Mouse (Mus musculus) limb, embryonic 14.5 days (tissue): ENCODE measurements around the gene Batf3. TPM values are rescaled to one million over a fixed set of nuclear protein-coding genes. Genes with fewer than 3 reads are reported as not detected.

Experiments used
- ATAC-seq: fragments of 200-750 bp; cut with Nextera tagmentation; 2 replicates; pipeline ENCODE4 v1.8.0; 2017; ENCODE audit warnings: low read depth, moderate number of reproducible peaks, moderate TSS enrichment; ENCODE audit not compliant: low FRiP score
- DNase-seq: peaks from one replicate; pipeline ENCODE4 v3.0.0-alpha.2; 2015; ENCODE audit warnings: low spot score
- H3K27ac ChIP-seq: fragments of 300-500 bp; sonication (generic); replicated peaks from 2 replicates; pipeline ENCODE4 v1.5.1; 2014; ENCODE audit warnings: low read depth, mild to moderate bottlenecking, low read length, moderate library complexity, mixed read lengths
- H3K27me3 ChIP-seq: fragments of 300-500 bp; sonication (generic); 2 replicates; pipeline ENCODE4 v1.6.1; 2014; ENCODE audit warnings: low read length, mixed read lengths; ENCODE audit not compliant: control insufficient read depth, insufficient read depth
- H3K36me3 ChIP-seq: fragments of 300-500 bp; sonication (generic); 2 replicates; pipeline ENCODE4 v1.6.1; 2014; ENCODE audit warnings: mild to moderate bottlenecking, low read length, moderate library complexity, mixed read lengths; ENCODE audit not compliant: control insufficient read depth, insufficient read depth
- H3K4me1 ChIP-seq: fragments of 300-500 bp; sonication (generic); 2 replicates; pipeline ENCODE4 v1.6.1; 2014; ENCODE audit warnings: antibody characterized with exemption, low read length, mixed read lengths; ENCODE audit not compliant: control insufficient read depth, insufficient read depth
- H3K4me2 ChIP-seq: fragments of 300-500 bp; sonication (generic); replicated peaks from 2 replicates; pipeline ENCODE4 v1.6.1; 2014; ENCODE audit warnings: low read depth, mild to moderate bottlenecking, low read length, moderate library complexity; ENCODE audit not compliant: severe bottlenecking
- H3K4me3 ChIP-seq: fragments of 300-500 bp; sonication (generic); replicated peaks from 2 replicates; pipeline ENCODE4 v1.5.1; 2014; ENCODE audit warnings: low read length
- H3K9ac ChIP-seq: fragments of 300-500 bp; sonication (generic); 2 replicates; pipeline ENCODE4 v1.6.1; 2014; ENCODE audit warnings: mild to moderate bottlenecking, low read depth, low read length, moderate library complexity; ENCODE audit not compliant: severe bottlenecking
- H3K9me3 ChIP-seq: fragments of 300-500 bp; sonication (generic); 2 replicates; pipeline ENCODE4 v1.6.1; 2016; ENCODE audit warnings: low read length; ENCODE audit not compliant: control insufficient read depth
- POLR2A ChIP-seq: fragments of 200-500 bp; IDR thresholded peaks from 2 replicates; pipeline ENCODE4 v1.8.0; 2012; ENCODE audit warnings: inconsistent platforms, mild to moderate bottlenecking, moderate library complexity, borderline replicate concordance; ENCODE audit not compliant: insufficient read depth, insufficient read length; ENCODE audit errors: extremely low read depth
- WGBS: fragments of 180-500 bp; shearing (Covaris S2); extraction: QIAGEN DNeasy Blood & Tissue Kit; methylation state at CpG from one replicate; pipeline ENCODE4 v1.1.7; 2014; 5-methylcytosine and 5-hydroxymethylcytosine counted together
- polyA plus RNA-seq, 2 experiments: library from polyadenylated mRNA; depleted of rRNA in 1 of 2; stranded (reverse) in 1 of 2; unstranded in 1 of 2; fragments of >200 nt; fragmentation: Nextera tagmentation in 1 of 2; extraction: Ambion mirVana in 1 of 2; gene quantifications; 2 replicates each; pipeline versions ENCODE4 v1.2.1 to v1.2.3; 2012 to 2014

Batf3 gene
- polyA plus RNA-seq, 2 experiments, result 11.2 to 16.1 TPM

GRCm38 (mm10) chr1:191068377-191068776, 29.3 kb upstream of the Batf3 start:
- no peak for ATAC-seq
- no peaks in the 10 kb centered on the region for H3K9me3 ChIP-seq
- WGBS, result 80% methylated on average over 5 of the region's 5 CpGs
- no peak for DNase-seq
- no peak overlapping the region for H3K4me2 ChIP-seq
- peaks cover 70% of the 10 kb centered on the region for H3K36me3 ChIP-seq
- peaks cover 5% of the 10 kb centered on the region; the same call in 1 of the 2 replicates for H3K4me1 ChIP-seq
- no peak overlapping the region for H3K9ac ChIP-seq
- H3K4me3 ChIP-seq, result no peak overlapping the region
- H3K27ac ChIP-seq, result no peak overlapping the region
- H3K27me3 ChIP-seq, result no peaks in the 10 kb centered on the region
- TF ChIP-seq POLR2A, result no peak

GRCm38 (mm10) chr1:191070259-191070658, 27.4 kb upstream of the Batf3 start:
- Histone ChIP-seq H3K4me1 (no peaks in the 10 kb centered on the region), H3K36me3 (peaks cover 73% of the 10 kb centered on the region), H3K27me3 (no peaks in the 10 kb centered on the region), H3K27ac (no peak overlapping the region), H3K9ac (no peak overlapping the region), H3K9me3 (no peaks in the 10 kb centered on the region), H3K4me3 (no peak overlapping the region), H3K4me2 (no peak overlapping the region)
- TF ChIP-seq POLR2A, result no peak
- ATAC-seq, result no peak
- 92% methylated on average over 4 of the region's 4 CpGs for WGBS
- DNase-seq, result no peak

- 94% methylated on average over 6 of the region's 6 CpGs for WGBS
- Histone ChIP-seq H3K9ac (no peak overlapping the region), H3K27ac (no peak overlapping the region), H3K4me1 (no peaks in the 10 kb centered on the region), H3K36me3 (peaks cover 61% of the 10 kb centered on the region), H3K4me2 (no peak overlapping the region), H3K27me3 (no peaks in the 10 kb centered on the region), H3K4me3 (no peak overlapping the region), H3K9me3 (no peaks in the 10 kb centered on the region)
- DNase-seq (no peak), ATAC-seq (no peak)
- no peak for TF ChIP-seq POLR2A
These were observed 26.0 kb upstream of the Batf3 start for GRCm38 (mm10) chr1:191071613-191072012.

GRCm38 (mm10) chr1:191072329-191072913, 25.2 kb upstream of the Batf3 start:
- 91% methylated on average over 16 of the region's 16 CpGs for WGBS
- Histone ChIP-seq H3K27ac (no peak overlapping the region), H3K4me2 (no peak overlapping the region), H3K9me3 (no peaks in the 10 kb centered on the region), H3K27me3 (no peaks in the 10 kb centered on the region), H3K4me3 (no peak overlapping the region), H3K36me3 (peaks cover 67% of the 10 kb centered on the region), H3K4me1 (no peaks in the 10 kb centered on the region), H3K9ac (no peak overlapping the region)
- TF ChIP-seq POLR2A, result no peak
- DNase-seq (no peak), ATAC-seq (no peak)

GRCm38 (mm10) chr1:191073001-191073400, 24.6 kb upstream of the Batf3 start:
- ATAC-seq, result no peak
- H3K36me3 ChIP-seq, result peaks cover 67% of the 10 kb centered on the region
- no peaks in the 10 kb centered on the region for H3K4me1 ChIP-seq
- H3K4me3 ChIP-seq, result no peak overlapping the region
- H3K9ac ChIP-seq, result no peak overlapping the region
- 82% methylated on average over 6 of the region's 6 CpGs for WGBS
- H3K27ac ChIP-seq, result no peak overlapping the region
- no peak for DNase-seq
- TF ChIP-seq POLR2A, result no peak
- H3K4me2 ChIP-seq, result no peak overlapping the region
- no peaks in the 10 kb centered on the region for H3K27me3 ChIP-seq
- H3K9me3 ChIP-seq, result no peaks in the 10 kb centered on the region

GRCm38 (mm10) chr1:191073486-191073885, 24.2 kb upstream of the Batf3 start:
- H3K9ac ChIP-seq, result no peak overlapping the region
- H3K27me3 ChIP-seq, result no peaks in the 10 kb centered on the region
- peaks cover 68% of the 10 kb centered on the region for H3K36me3 ChIP-seq
- no peaks in the 10 kb centered on the region for H3K4me1 ChIP-seq
- H3K27ac ChIP-seq, result no peak overlapping the region
- no peaks in the 10 kb centered on the region for H3K9me3 ChIP-seq
- no peak overlapping the region for H3K4me3 ChIP-seq
- 92% methylated on average over 4 of the region's 4 CpGs for WGBS
- no peak for TF ChIP-seq POLR2A
- ATAC-seq (no peak), DNase-seq (no peak)
- H3K4me2 ChIP-seq, result no peak overlapping the region
